Mouse (Mus musculus) right cerebral cortex, postnatal 36 days (tissue): ENCODE results near the gene Chordc1.
"Not testable (repeated sequence)": the region's sequence is repeated elsewhere in the genome, so short reads cannot be mapped to it uniquely, and the experiment has no call there.

Experiments used
- DNase-seq, 2 experiments: peaks; one replicate each; pipeline ENCODE4 v3.0.0; 2022; ENCODE audit warnings: low spot score in 2 of 2, mixed read lengths in 1 of 2

Chordc1 gene

DNA sequence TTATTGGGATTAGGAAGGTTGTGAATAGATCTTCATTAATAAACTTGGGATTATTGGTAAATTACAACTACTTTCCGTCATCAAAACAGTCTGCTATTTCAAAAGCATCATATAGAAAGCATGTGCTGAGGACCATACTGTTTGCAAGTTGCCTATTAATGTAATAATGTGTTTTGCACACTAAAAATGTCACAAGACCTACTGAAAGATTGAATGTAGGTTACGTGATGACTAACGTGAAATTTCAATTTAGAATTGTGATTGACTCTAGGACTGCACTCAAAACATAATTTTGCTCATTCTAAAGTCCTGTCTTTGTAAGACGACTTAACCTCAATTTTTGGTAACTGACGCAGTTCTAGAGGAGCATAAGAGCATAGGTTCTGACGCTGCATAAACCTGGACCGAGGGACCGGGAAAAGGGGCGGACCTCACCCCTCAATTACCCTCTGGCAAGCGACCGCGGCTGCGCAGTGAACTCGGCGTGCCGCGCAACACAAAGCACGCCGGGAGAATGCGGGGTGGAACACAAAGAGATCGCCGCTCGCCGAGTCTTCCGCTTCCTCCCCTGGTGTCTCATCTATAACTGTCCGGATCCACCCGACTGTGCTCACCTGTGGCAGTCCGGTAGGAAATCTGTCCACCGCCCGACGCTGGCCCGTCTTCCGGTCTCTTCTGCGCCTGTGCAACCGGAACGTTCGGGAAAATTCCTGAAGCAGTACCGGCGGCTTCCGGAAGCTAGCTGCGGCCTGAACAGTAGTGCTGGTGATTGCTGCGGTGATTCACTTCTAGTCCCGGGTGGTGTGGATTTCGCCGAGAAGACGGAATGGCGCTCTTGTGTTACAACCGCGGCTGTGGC, at the start of gene Chordc1:
Chordc1 (plus strand) TSS at position 555 of the 859 bp plus-strand sequence.
- peak; percentile 94 for DNase-seq

DNA sequence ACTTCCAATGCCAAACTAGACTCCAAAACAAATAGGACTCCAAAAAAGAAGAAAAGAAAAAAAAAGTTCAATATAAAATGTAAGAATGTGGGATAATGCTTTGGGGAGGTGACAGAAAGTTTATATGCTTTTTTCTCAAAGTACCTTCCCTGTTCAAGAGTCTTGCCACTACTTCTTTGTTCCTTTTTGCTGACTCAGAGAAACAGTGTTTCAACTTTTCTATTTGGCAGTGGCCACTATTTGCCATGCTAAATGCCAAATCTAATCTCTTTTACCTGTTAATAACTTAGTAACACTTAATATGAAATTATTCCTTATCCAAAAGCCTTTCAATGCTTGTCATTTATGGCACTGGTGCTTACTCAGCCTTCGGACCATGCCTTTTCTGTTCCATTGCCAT, 16.0 kb upstream of the Chordc1 start:
- no peak for DNase-seq

- DNase-seq, result no peak
Observed at GRCm38 (mm10) chr9:18276844-18277243, 15.1 kb upstream of the Chordc1 start.

- DNase-seq, result no peak
Observed at GRCm38 (mm10) chr9:18277497-18277896, 14.4 kb upstream of the Chordc1 start.

GRCm38 (mm10) chr9:18278693-18279092, 13.2 kb upstream of the Chordc1 start:
- DNase-seq, result not testable (repeated sequence)

DNA sequence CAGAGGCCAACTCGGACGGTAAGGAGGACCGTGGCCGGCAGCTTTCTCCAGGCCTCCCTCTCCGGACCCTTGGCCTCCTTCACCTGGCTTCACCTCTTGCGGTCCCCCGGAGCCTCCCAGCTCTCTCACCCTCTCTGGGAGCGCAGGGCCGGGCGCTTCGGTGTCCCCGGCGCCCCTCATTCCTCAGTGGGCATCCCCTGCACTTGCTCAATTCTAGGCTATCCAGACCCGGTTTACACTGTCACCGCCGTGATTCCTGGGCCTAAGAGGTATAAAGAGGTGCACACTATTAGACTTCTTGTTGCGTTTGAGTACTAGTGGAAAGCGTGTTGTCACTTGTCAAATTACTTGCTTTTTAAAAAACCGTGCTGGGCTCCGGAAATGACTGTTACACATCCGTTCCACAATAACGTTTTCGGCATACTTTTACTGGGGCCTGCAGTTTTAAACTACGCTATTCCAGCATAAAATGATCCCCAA, 558 bp downstream of the Chordc1 start:
- no peak for DNase-seq

GRCm38 (mm10) chr9:18293026-18293781, 1.3 kb downstream of the Chordc1 start:
- DNase-seq, result no peak

DNA sequence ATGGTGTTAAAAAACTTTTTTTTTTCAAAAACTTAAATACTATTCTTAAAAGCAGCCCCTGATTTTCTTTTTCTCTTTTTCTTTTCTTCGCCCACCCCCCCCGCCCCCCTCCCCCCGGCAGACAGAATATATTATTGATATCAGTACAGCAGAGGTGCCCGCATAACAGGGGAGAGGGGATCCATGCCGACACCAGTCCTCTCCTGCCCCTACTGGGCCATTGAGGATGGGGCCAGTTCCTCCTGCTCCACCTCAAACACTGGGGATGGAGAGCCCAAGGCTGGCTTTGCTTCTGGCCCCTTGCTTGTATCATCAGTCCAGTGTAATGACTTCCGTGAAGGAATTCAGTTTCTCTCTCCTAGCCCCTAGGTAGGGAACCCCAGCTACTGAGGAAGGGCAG, 6.4 kb downstream of the Chordc1 start:
- no peak for DNase-seq

DNA sequence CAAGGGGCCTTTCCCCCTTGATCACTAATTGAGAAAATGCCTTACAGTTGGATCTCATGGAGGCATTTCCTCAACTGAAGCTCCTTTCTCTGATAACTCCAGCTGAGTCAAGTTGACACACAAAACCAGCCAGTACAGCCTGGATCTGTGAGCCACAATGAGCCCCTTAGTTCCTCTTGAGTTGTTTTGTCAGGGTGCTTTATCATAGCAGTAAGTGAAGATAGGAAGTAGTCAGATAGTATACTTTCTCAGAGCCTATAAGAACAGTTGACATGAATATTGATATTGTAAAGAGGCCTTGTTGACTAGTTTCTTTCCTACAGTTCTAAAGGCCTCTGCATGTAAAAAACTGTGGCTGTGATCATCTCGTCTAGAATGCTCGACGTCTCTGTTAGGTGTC, 28.1 kb downstream of the Chordc1 start:
- no peak for DNase-seq
